Mouse (Mus musculus) left cerebral cortex, adult 2 months (tissue): ENCODE measurements at regions not wholly inside any gene's neighbourhood (a gene's known extent, or its start where the extent isn't known, plus 50 kb on each side); places are given as distances from the start of the nearest gene placed in this dataset.
A peak's percentile ranks its signal among the peaks of the same experiment; 100 is the strongest.

Experiments
- DNase-seq, 2 experiments: peaks; one replicate each; pipeline ENCODE4 v3.0.0; 2021 to 2022; ENCODE audit warnings: low spot score in 2 of 2, mixed read lengths in 1 of 2; ENCODE audit errors: extremely low spot score in 1 of 2
- H3K27ac ChIP-seq: fragments of 200-600 bp; 2 replicates; pipeline ENCODE4 v1.8.1; 2022
- H3K4me3 ChIP-seq: fragments of 200-600 bp; 2 replicates; pipeline ENCODE4 v1.8.1; 2022
- CTCF ChIP-seq: fragments of 200-600 bp; IDR thresholded peaks from 2 replicates; pipeline ENCODE4 v1.8.1; 2022; ENCODE audit warnings: antibody characterized with exemption, mild to moderate bottlenecking, moderate library complexity
- intact Hi-C: fragments of 180-260 bp; cut with DNase I; formaldehyde crosslinking; loops from one replicate; pipeline ENCODE4 v1.15.1; 2025

DNA sequence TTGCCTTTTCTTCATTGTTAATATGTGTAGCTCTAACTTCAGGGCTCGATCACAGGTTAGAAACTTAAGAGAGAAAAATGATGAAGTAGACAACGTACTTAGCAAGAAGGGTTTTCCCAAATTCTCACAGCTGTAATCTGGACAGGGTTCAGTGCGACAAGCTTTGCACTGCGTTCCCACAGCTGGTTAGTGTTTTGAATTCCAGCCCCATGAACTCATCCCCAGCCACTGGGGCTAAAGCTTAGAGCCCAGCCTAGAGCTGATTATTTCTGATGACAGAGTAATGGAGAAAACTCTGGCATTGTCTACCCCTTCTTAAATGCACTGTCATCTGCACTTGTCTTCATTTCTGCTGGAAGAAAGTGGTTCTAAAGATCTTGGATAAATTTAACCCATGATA lies 319.7 kb upstream of the Jag1 start:
- TF ChIP-seq CTCF, result no peak
- Histone ChIP-seq H3K27ac (no peak overlapping the region), H3K4me3 (no peak overlapping the region)
- intact Hi-C loops, result no loop called here
- DNase-seq, result no peak

DNA sequence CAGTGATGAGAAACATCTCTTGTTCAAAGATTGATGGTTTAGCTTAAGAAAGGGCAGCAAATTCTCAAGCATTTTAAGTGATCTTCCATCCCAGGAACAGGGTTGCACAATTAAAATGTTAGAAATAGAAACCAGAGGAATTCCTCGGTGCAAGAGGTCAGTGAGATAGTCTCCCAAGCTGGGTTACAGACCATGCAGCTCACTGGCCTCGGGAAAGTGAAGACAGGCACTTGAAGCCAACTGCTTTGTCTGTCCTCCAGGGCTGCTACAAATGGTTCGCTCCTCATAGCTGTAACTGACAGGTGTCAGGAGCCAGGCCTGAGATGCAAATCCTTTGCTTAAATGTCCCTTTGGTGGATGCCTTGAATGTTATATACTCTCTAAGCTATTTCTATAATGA lies 306.2 kb upstream of the Jag1 start:
- H3K4me3 ChIP-seq, result no peak overlapping the region
- H3K27ac ChIP-seq, result no peak overlapping the region
- intact Hi-C loops, result no loop called here
- no peak for TF ChIP-seq CTCF
- no peak for DNase-seq

DNA sequence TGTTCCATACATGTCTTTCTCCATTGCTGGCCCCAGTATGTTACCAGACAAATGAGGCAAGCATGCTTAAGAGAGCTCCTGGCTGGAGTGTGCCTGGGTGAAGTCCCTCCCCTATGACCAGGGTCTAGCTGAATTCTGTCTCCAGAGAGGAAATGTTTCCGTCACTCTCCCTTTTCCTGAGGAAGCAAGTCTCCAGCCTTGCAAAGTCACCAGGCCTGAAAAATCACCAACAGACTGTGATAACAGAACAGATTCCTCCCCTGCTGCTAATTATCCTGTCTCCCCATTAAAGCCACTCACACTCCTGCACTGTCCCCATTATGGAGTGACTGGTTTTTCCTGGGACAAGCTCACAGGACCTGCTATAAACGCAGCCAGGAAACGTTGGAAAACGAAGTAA lies 303.2 kb upstream of the Jag1 start:
- no peak for DNase-seq
- intact Hi-C loops, result no loop called here
- no peak for TF ChIP-seq CTCF
- Histone ChIP-seq H3K27ac (no peak overlapping the region), H3K4me3 (no peak overlapping the region)

DNA sequence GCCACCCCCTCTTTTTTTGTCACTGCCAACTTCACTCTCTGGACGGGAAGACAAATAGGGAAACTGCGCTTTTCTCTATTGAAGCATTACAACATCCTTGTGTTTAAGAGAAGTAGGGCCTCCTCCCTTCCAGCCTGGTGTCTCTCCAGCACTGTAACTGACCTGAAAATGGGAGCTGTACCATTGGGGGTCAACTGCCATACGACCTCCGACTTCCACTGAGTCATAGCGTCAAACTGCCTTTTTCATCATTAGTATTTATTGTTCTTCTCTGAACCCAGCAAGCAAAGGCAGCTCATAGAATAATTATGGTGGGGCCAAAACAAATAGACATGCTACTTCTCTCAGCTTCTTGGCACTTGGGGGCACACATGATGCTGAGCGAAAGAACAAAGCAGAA lies 301.2 kb upstream of the Jag1 start:
- intact Hi-C loops, result no loop called here
- DNase-seq, result no peak
- H3K27ac ChIP-seq, result no peak overlapping the region
- no peak overlapping the region for H3K4me3 ChIP-seq
- TF ChIP-seq CTCF, result no peak

DNA sequence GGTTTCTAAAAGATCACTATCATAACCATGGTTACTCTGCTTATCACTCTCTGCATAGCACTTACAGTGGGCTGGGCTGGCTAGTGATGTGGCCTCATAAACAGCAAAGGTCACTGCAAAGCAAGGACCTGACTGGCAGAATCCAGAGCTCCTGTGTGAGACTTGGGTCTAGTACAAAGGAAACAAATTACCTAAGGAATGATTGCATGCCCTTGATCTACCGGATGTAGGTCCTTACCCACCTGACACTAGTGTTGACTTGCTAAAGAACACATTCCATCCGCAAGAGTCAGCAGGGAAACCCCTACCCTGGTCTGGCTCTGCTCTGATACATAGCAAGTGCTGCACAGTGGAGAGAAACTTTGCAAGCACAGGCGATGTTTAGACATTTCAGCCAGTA lies 297.0 kb upstream of the Jag1 start:
- intact Hi-C loops, result no loop called here
- no peak for TF ChIP-seq CTCF
- no peak overlapping the region for H3K4me3 ChIP-seq

DNA sequence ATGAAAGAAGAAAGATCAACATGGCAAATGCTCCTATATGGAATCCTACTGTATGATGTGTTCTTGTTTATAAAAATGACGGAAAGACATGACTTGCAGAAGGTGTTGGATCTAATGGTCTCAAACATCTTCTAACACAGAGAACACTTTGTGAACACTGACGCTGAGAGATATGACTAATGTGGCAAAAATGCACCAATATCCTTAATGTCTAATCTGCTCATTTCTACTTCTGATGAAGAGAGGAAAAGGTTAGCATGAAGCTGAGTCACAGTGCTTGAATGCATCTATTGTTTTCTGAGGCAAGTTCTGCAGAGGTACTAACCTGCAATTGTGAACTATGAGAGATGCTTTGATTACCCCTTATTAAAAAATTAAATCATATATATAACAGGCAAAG lies 293.2 kb upstream of the Jag1 start:
- intact Hi-C loops, result no loop called here
- no peak for DNase-seq
- H3K4me3 ChIP-seq, result no peak overlapping the region
- H3K27ac ChIP-seq, result no peak overlapping the region
- TF ChIP-seq CTCF, result no peak

More for the DNA sequence above, 297.0 kb upstream of the Jag1 start:
- no peak for DNase-seq
- H3K27ac ChIP-seq, result no peak overlapping the region

DNA sequence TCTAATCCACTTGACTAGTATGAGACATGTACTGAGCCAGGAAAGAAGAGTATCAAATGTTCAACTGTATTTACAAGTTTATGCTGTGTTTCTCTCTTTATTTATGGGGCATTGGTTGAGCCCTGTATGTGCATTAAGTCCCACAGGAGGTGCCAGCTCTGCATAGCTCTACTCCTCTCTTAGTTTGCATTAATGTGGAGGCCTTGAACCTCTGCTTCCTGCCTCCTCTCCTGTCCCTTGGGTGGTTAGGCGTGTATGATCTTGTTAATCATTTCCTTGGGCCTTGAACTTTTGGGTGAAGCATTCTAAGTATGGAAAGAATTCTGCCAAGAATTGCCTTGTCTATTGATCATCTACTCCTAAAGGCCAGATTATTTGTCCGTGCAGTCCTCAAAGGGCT lies 291.9 kb upstream of the Jag1 start:
- TF ChIP-seq CTCF, result no peak
- Histone ChIP-seq H3K27ac (no peak overlapping the region), H3K4me3 (no peak overlapping the region)
- intact Hi-C loops, result no loop called here
- DNase-seq, result no peak

DNA sequence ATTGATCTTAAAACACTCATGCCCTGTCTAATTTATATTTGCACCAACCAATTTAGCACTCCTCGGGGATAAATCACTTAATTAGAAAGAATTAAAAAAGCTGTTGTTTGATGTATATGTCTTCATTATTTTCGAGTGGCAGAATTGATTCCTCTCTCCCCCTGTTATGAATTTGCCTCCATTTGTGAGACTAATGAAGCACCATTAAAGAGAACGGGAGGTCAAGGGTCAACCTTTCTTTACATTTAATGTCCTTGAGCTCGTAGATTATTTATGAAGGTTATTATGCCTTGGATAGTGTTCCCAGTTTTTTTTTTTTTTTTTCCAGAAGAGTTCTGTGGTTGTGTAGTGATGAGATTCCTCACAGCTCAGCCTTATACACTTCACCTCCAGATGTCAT lies 277.0 kb upstream of the Jag1 start:
- DNase-seq, result no peak
- no peak for TF ChIP-seq CTCF
- intact Hi-C loops, result no loop called here
- Histone ChIP-seq H3K4me3 (no peak overlapping the region), H3K27ac (no peak overlapping the region)

DNA sequence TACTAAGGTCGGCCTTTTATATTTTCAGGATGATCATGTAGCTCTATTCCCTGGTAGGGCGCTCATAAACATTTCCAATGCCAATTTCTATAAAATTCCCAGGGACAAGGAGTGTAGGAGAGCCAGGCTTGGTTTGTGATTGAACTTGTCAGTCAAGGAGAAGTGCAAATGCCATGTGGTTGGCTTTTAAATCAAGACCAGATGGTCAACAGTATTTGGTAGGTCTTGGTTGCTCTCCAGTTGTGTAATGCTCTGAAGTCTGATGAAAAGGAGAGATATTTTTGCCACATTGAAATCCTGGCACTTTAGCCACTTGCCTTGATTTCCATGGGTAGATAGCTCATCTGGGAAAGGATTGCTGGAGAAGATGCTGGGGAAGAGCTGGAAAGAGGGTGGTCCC lies 263.4 kb upstream of the Jag1 start:
- no peak for TF ChIP-seq CTCF
- no peak for DNase-seq
- no peak overlapping the region for H3K4me3 ChIP-seq
- no peak overlapping the region for H3K27ac ChIP-seq
- intact Hi-C loops, result no loop called here

DNA sequence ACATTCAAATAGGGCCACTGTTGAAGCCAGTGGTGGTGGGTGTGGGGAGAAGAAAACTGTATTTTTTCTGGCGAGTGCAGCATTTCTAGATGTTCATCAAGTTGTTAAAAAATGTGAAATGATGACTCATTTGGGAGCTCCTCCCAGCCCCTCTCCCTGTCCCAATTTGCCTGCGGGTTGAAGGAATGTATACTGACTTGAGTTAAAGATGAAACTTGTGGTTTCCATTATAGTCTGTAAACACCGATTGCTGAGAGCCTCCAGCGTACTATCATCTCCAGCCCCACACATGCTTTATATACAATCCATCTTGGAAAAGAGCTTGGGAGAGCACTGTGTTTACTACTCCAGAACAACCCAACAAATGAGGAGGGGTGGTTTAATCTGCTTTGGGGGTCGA lies 258.9 kb upstream of the Jag1 start:
- no peak for DNase-seq
- intact Hi-C loops, result no loop called here
- H3K27ac ChIP-seq, result no peak overlapping the region
- no peak overlapping the region for H3K4me3 ChIP-seq
- no peak for TF ChIP-seq CTCF

DNA sequence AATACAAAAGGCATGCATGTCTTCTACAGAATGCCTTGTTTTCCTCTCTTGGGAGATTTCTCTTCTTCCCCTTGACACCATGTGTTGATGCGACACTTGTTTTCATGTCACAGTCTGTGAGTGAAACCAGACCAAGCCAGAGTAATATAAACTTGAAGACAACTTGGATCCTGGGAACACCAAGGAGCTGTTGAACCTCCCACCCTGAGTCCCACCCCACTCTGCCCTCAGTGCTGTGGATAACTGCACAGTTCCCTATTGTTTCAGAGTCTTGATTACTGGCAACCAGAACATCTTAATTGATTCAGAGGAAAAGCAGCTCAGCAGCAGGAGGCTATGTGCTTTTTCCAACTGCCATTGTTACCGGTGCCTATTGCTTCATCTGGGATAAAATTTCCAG lies 254.6 kb upstream of the Jag1 start:
- no peak overlapping the region for H3K27ac ChIP-seq
- no peak overlapping the region for H3K4me3 ChIP-seq
- no peak for TF ChIP-seq CTCF
- intact Hi-C loops, result no loop called here
- no peak for DNase-seq

DNA sequence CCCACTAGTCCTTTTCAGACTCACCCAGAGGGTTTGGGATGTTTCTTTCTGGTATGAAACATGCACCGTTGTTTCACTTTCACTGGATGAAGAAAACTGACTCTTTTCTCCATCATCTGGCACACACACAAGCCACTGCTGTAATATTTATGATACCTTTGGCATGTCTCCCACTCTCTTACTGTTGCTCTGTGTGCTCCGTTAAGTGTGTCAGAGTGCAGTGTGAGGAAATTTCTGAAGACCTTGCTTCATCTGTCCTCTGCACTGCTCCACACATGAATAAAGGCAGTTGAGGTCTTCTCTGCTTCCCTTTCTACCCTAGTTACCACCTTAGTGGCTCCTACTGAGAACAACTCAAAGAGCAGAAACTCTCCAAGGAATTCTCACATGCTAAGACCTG lies 246.6 kb upstream of the Jag1 start:
- no peak for DNase-seq
- no peak for TF ChIP-seq CTCF
- intact Hi-C loops, result no loop called here
- H3K27ac ChIP-seq, result no peak overlapping the region
- H3K4me3 ChIP-seq, result no peak overlapping the region

DNA sequence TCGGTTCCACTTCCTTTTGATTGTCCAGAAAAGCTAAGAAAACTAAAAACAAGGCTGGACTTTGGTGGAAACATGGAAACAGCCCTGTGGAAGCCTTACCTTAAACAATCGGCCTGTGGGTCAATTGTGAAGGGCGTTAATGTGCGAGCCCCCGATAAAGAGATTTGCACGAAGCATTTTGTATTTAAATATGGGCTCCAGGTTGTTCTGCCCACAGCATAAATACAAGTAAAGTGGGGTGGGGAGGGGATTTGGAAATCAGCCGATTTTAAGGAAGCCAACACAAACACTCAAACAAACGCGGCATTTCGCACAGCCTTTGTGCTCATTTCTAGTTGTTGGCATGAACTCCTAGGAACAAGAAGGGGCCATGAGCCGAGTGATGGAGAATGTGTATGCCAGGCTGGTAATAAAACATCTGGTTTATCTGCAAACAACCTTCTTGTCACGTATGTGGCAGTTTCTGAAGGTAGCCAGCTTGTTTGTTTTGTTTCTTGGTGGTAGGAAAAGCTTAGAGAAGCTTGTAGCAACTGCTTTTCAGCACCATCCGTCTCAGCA lies 240.8 kb upstream of the Jag1 start:
- peak overlapping the region; percentile 33 for H3K4me3 ChIP-seq
- intact Hi-C loops, result no loop called here
- no peak for TF ChIP-seq CTCF
- no peak overlapping the region for H3K27ac ChIP-seq
- DNase-seq, result no peak

DNA sequence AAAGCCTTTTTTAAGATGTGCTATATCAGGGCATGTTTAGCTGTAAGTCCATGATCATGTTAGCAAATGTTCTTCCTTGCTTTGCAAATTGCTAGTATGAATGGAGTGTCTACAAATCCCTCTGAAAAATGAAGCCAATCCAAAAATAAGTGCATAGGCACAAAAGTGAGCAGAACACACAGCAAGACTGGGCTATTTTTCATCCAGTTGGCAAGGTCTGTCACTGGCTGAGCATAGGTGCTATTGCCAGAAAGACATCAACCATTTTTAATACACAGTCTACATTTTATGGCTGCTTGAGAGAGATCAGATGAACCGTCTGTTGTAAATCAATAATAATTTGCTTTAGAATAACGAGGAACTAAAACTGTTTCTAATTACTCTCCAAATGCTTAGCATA lies 227.3 kb upstream of the Jag1 start:
- no peak overlapping the region for H3K27ac ChIP-seq
- intact Hi-C loops, result no loop called here
- no peak overlapping the region for H3K4me3 ChIP-seq
- no peak for DNase-seq
- no peak for TF ChIP-seq CTCF
